Mouse (Mus musculus) urinary bladder, postnatal 25 days (tissue): ENCODE measurements around the gene Klf16.

Experiments
- DNase-seq: peaks from one replicate; pipeline ENCODE4 v3.0.0; 2022; ENCODE audit warnings: low spot score

Gene Klf16

GRCm38 (mm10) chr10:80574896-80575295 is 2.2 kb downstream of the Klf16 start:
- DNase-seq: no peak

- DNase-seq: no peak
Observed at GRCm38 (mm10) chr10:80573944-80574343, 3.2 kb downstream of the Klf16 start.

- DNase-seq: no peak
Observed at GRCm38 (mm10) chr10:80572477-80572876, 4.6 kb downstream of the Klf16 start.

- no peak for DNase-seq
Observed at GRCm38 (mm10) chr10:80570871-80571836, 6.0 kb downstream of the Klf16 start.

- DNase-seq: no peak
Observed at GRCm38 (mm10) chr10:80570419-80570818, 6.7 kb downstream of the Klf16 start.

GRCm38 (mm10) chr10:80569664-80570066 is 7.5 kb downstream of the Klf16 start:
- DNase-seq: peak; percentile 51

GRCm38 (mm10) chr10:80568876-80569275 is 8.2 kb downstream of the Klf16 start:
- DNase-seq: no peak

- DNase-seq: peak; percentile 85
Observed at GRCm38 (mm10) chr10:80566375-80567092, 10.6 kb downstream of the Klf16 start.

GRCm38 (mm10) chr10:80561116-80561944 is 15.8 kb downstream of the Klf16 start, which contains the start of gene Rexo1:
Gene Rexo1 (minus strand): TSS chr10:80561560.
- peak; percentile 91 for DNase-seq

- no peak for DNase-seq
Observed at GRCm38 (mm10) chr10:80560621-80561020, 16.5 kb downstream of the Klf16 start.

- DNase-seq: no peak
Observed at GRCm38 (mm10) chr10:80559431-80559830, 17.7 kb downstream of the Klf16 start.

GRCm38 (mm10) chr10:80557346-80557965 is 19.7 kb downstream of the Klf16 start:
- DNase-seq: peak; percentile 69

- no peak for DNase-seq
Observed at GRCm38 (mm10) chr10:80553997-80554396, 23.1 kb downstream of the Klf16 start.

- DNase-seq: no peak
Observed at GRCm38 (mm10) chr10:80553575-80553974, 23.5 kb downstream of the Klf16 start.

- no peak for DNase-seq
Observed at GRCm38 (mm10) chr10:80552364-80552763, 24.8 kb downstream of the Klf16 start.

- no peak for DNase-seq
Observed at GRCm38 (mm10) chr10:80549279-80549678, 27.8 kb downstream of the Klf16 start.

- DNase-seq: peak; percentile 60
Observed at GRCm38 (mm10) chr10:80548428-80549006, 28.6 kb downstream of the Klf16 start.

GRCm38 (mm10) chr10:80547539-80547938 is 29.6 kb downstream of the Klf16 start:
- no peak for DNase-seq

GRCm38 (mm10) chr10:80546945-80547344 is 30.2 kb downstream of the Klf16 start:
- DNase-seq: no peak

- no peak for DNase-seq
Observed at GRCm38 (mm10) chr10:80545590-80545989, 31.5 kb downstream of the Klf16 start.

GRCm38 (mm10) chr10:80543873-80544272 is 33.2 kb downstream of the Klf16 start:
- DNase-seq: no peak
